Mouse (Mus musculus) ES-E14 (cell line): ENCODE measurements around the gene Myadml2.

Source experiments
- CHD2 ChIP-seq: IDR thresholded peaks from 2 replicates; pipeline ENCODE4 v1.6.1; 2014; ENCODE audit warnings: mild to moderate bottlenecking, low read depth, low read length, inconsistent platforms
- MAFK ChIP-seq: IDR thresholded peaks from 2 replicates; pipeline ENCODE4 v1.6.1; 2014; ENCODE audit warnings: mild to moderate bottlenecking, low read depth, low read length, inconsistent platforms; ENCODE audit not compliant: insufficient read depth
- ZC3H11A ChIP-seq: IDR thresholded peaks from 2 replicates; pipeline ENCODE4 v1.6.1; 2012; ENCODE audit warnings: low read depth, mild to moderate bottlenecking, inconsistent platforms, low read length, borderline replicate concordance

DNA sequence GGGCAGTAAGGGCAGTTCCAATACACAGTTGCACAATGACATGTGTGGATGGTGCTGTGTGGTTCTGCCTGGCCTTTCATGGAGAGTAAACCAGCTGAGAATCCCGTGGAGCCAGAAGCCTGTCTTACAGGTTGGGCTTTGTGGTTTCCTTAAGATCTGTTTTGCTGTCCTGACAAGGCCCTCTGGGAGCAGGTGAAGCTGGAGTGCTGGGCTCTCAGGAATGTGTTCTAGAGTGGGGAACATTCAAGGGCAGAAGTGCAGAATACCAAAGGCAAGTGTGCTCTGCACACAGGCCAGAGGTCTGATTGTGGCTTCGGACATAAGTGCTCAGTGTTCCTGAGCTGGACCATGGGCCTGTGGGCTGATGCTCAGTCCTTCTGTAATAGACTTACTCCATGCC, 36.7 kb upstream of the Myadml2 start:
- no peak for TF ChIP-seq CHD2
- no peak for TF ChIP-seq ZC3H11A
- TF ChIP-seq MAFK, result no peak
